Mouse (Mus musculus) thymus, postnatal 25 days (tissue): ENCODE measurements around the gene 2700081O15Rik.

Source experiments
- DNase-seq: peaks from one replicate; pipeline ENCODE4 v3.0.0; 2022

2700081O15Rik gene

GRCm38 (mm10) chr19:7420841-7421601 is 3.6 kb downstream of the 2700081O15Rik start:
- no peak for DNase-seq

GRCm38 (mm10) chr19:7421602-7422591 is 4.5 kb downstream of the 2700081O15Rik start:
- DNase-seq: no peak

- no peak for DNase-seq
Measured at GRCm38 (mm10) chr19:7422656-7423027, 5.2 kb downstream of the 2700081O15Rik start.

GRCm38 (mm10) chr19:7423028-7423655 is 5.7 kb downstream of the 2700081O15Rik start:
- no peak for DNase-seq

- no peak for DNase-seq
Measured at GRCm38 (mm10) chr19:7423656-7424030, 6.2 kb downstream of the 2700081O15Rik start.

- DNase-seq: no peak
Measured at GRCm38 (mm10) chr19:7424131-7424530, 6.7 kb downstream of the 2700081O15Rik start.

GRCm38 (mm10) chr19:7424590-7425397 is 7.4 kb downstream of the 2700081O15Rik start:
- no peak for DNase-seq

- DNase-seq: no peak
Measured at GRCm38 (mm10) chr19:7425398-7425775, 8.0 kb downstream of the 2700081O15Rik start.

- DNase-seq: no peak
Measured at GRCm38 (mm10) chr19:7434887-7435286, 17.5 kb downstream of the 2700081O15Rik start.

GRCm38 (mm10) chr19:7436061-7436970 is 18.9 kb downstream of the 2700081O15Rik start:
- peak; percentile 41 for DNase-seq

- DNase-seq: no peak
Measured at GRCm38 (mm10) chr19:7438295-7438694, 20.9 kb downstream of the 2700081O15Rik start.

GRCm38 (mm10) chr19:7441493-7441892 is 24.1 kb downstream of the 2700081O15Rik start:
- DNase-seq: peak; percentile 61

GRCm38 (mm10) chr19:7445105-7445504 is 27.7 kb downstream of the 2700081O15Rik start:
- DNase-seq: no peak

- DNase-seq: peak; percentile 42
Measured at GRCm38 (mm10) chr19:7445596-7445995, 28.2 kb downstream of the 2700081O15Rik start.

GRCm38 (mm10) chr19:7456803-7457202 is 39.4 kb downstream of the 2700081O15Rik start:
- no peak for DNase-seq

- no peak for DNase-seq
Measured at GRCm38 (mm10) chr19:7458901-7459300, 41.5 kb downstream of the 2700081O15Rik start.

GRCm38 (mm10) chr19:7459370-7459769 is 41.9 kb downstream of the 2700081O15Rik start:
- DNase-seq: no peak

GRCm38 (mm10) chr19:7467915-7468314 is 50.5 kb downstream of the 2700081O15Rik start:
- no peak for DNase-seq

- DNase-seq: no peak
Measured at GRCm38 (mm10) chr19:7470643-7471042, 53.2 kb downstream of the 2700081O15Rik start.
